Mouse (Mus musculus) A20 (cell line): ENCODE results near the gene Hnrnpll.

Source experiments
- DNase-seq: peaks from one replicate; pipeline ENCODE4 v3.0.0-alpha.2; 2011; ENCODE audit warnings: low read depth, low spot score

Gene Hnrnpll

GRCm38 (mm10) chr17:79999631-80000030 is 62.5 kb downstream of the Hnrnpll start:
- DNase-seq: no peak

GRCm38 (mm10) chr17:79998986-79999385 is 63.1 kb downstream of the Hnrnpll start:
- DNase-seq: no peak

GRCm38 (mm10) chr17:79995091-79995691 is 66.9 kb downstream of the Hnrnpll start:
- DNase-seq: no peak

GRCm38 (mm10) chr17:79992114-79992513 is 70.0 kb downstream of the Hnrnpll start:
- DNase-seq: no peak

- DNase-seq: no peak
Measured at GRCm38 (mm10) chr17:79991166-79991958, 70.8 kb downstream of the Hnrnpll start.

GRCm38 (mm10) chr17:79990161-79990560 is 72.0 kb downstream of the Hnrnpll start:
- DNase-seq: no peak

GRCm38 (mm10) chr17:79984450-79984849 is 77.7 kb downstream of the Hnrnpll start:
- DNase-seq: no peak

- DNase-seq: no peak
Measured at GRCm38 (mm10) chr17:79982955-79983529, 79.1 kb downstream of the Hnrnpll start.

- peak; percentile 93 for DNase-seq
Measured at GRCm38 (mm10) chr17:79982548-79982947, 79.6 kb downstream of the Hnrnpll start.

- peak; percentile 79 for DNase-seq
Measured at GRCm38 (mm10) chr17:79981758-79982481, 80.2 kb downstream of the Hnrnpll start.

- peak; percentile 29 for DNase-seq
Measured at GRCm38 (mm10) chr17:79981348-79981747, 80.8 kb downstream of the Hnrnpll start.

- no peak for DNase-seq
Measured at GRCm38 (mm10) chr17:79980421-79981120, 81.6 kb downstream of the Hnrnpll start.
